Mouse (Mus musculus) embryonic facial prominence, embryonic 14.5 days (tissue): ENCODE results near the gene Lyrm7. TPM values are rescaled to one million over a fixed set of nuclear protein-coding genes. Genes with fewer than 3 reads are reported as not detected.
A peak's percentile ranks its signal among the peaks of the same experiment; 100 is the strongest.

Experiments used
- ATAC-seq: fragments of 200-750 bp; cut with Nextera tagmentation; 2 replicates; pipeline ENCODE4 v1.8.0; 2017; ENCODE audit warnings: low read depth, moderate number of reproducible peaks, moderate TSS enrichment
- DNase-seq: peaks from one replicate; pipeline ENCODE4 v3.0.0-alpha.2; 2015; ENCODE audit warnings: low spot score
- H3K27ac ChIP-seq: fragments of 300-500 bp; sonication (generic); replicated peaks from 2 replicates; pipeline ENCODE4 v1.5.1; 2014; ENCODE audit warnings: low read depth, mild to moderate bottlenecking, low read length, moderate library complexity
- H3K27me3 ChIP-seq: fragments of 300-500 bp; sonication (generic); replicated peaks from 2 replicates; pipeline ENCODE4 v1.6.1; 2014; ENCODE audit warnings: low read length; ENCODE audit not compliant: control insufficient read depth, insufficient read depth
- H3K36me3 ChIP-seq: fragments of 300-500 bp; sonication (generic); 2 replicates; pipeline ENCODE4 v1.6.1; 2014; ENCODE audit warnings: low read length, mixed read lengths; ENCODE audit not compliant: control insufficient read depth, insufficient read depth
- H3K4me1 ChIP-seq: fragments of 300-500 bp; sonication (generic); 2 replicates; pipeline ENCODE4 v1.6.1; 2014; ENCODE audit warnings: antibody characterized with exemption, low read length; ENCODE audit not compliant: control insufficient read depth, insufficient read depth
- H3K4me2 ChIP-seq: fragments of 300-500 bp; sonication (generic); 2 replicates; pipeline ENCODE4 v1.6.1; 2014; ENCODE audit warnings: low read depth, mild to moderate bottlenecking, low read length, moderate library complexity, mixed read lengths
- H3K4me3 ChIP-seq: fragments of 300-500 bp; sonication (generic); 2 replicates; pipeline ENCODE4 v1.5.1; 2014; ENCODE audit warnings: low read depth, mild to moderate bottlenecking, low read length
- H3K9ac ChIP-seq: fragments of 300-500 bp; sonication (generic); 2 replicates; pipeline ENCODE4 v1.6.1; 2014; ENCODE audit warnings: low read depth, mild to moderate bottlenecking, low read length, moderate library complexity, mixed read lengths
- H3K9me3 ChIP-seq: fragments of 300-500 bp; sonication (generic); 2 replicates; pipeline ENCODE4 v1.6.1; 2016; ENCODE audit warnings: low read length; ENCODE audit not compliant: control insufficient read depth
- WGBS: fragments of 180-500 bp; shearing (Covaris S2); extraction: QIAGEN DNeasy Blood & Tissue Kit; methylation state at CpG from one replicate; pipeline ENCODE4 v1.1.7; 2014; 5-methylcytosine and 5-hydroxymethylcytosine counted together
- polyA plus RNA-seq: library from polyadenylated mRNA; unstranded; fragments of >200 nt; fragmentation: Nextera tagmentation; extraction: Ambion mirVana; gene quantifications from 2 replicates; pipeline ENCODE4 v1.2.1, GENCODE M21; 2014

Gene Lyrm7
- polyA plus RNA-seq, 1 experiment from 2014 or later: 10.6 TPM

DNA sequence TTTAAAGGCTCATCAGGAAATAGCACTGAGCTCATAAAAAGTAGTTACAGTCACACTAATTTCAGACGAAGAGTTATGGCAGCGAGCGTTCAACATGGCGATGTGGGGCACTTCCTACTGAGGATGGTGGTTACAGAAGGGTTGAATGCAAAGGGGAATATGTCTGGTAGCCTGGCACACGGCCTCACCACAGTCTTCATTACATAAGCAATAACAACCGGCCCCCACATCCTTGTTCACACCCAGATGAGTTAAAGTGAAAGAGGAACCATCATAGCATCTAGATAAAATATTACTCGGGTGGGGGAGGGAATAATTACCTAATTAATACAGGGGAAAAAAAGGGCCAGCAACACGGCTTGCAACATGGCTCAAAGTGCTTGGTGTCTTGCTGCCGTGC, 53.0 kb downstream of the Lyrm7 start:
- Histone ChIP-seq H3K4me1 (no peaks in the 10 kb centered on the region), H3K9ac (no peak overlapping the region), H3K27me3 (no peaks in the 10 kb centered on the region), H3K4me2 (no peak overlapping the region), H3K4me3 (no peak overlapping the region), H3K27ac (no peak overlapping the region), H3K9me3 (0 out of 2 replicates have a peak, but pooled peaks cover 3% of the 10 kb centered on the region), H3K36me3 (no peaks in the 10 kb centered on the region)
- no peak for ATAC-seq
- 81% methylated on average over 9 of the region's 9 CpGs for WGBS
- no peak for DNase-seq

DNA sequence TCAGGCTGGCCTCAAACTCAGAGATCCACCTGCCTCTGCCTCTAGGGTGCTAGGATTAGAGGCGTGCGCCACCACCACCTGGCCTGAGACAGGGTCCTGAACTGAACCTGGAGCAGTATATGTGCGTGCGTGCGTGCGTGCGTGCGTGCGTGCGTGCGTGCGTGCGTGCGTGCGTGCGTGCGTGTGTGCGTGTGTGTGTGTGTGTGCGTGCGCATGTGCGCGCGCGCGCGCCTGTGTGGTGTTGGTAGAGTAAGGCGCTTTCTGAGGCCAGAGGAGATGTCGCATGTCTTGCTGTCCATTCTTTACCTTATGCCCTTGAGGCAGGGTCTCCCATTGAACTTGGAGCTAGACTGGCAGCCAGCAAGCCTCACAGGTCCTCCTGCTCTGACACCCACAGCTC, 53.8 kb downstream of the Lyrm7 start:
- ATAC-seq (no peak), DNase-seq (no peak)
- H3K27me3 ChIP-seq: no peaks in the 10 kb centered on the region
- no peak overlapping the region for H3K9ac ChIP-seq
- H3K27ac ChIP-seq: no peak overlapping the region
- no peaks in the 10 kb centered on the region for H3K4me1 ChIP-seq
- H3K36me3 ChIP-seq: no peaks in the 10 kb centered on the region
- 96% methylated on average over 28 of the region's 28 CpGs for WGBS
- 0 out of 2 replicates have a peak, but pooled peaks cover 3% of the 10 kb centered on the region for H3K9me3 ChIP-seq
- H3K4me2 ChIP-seq: no peak overlapping the region
- H3K4me3 ChIP-seq: no peak overlapping the region

DNA sequence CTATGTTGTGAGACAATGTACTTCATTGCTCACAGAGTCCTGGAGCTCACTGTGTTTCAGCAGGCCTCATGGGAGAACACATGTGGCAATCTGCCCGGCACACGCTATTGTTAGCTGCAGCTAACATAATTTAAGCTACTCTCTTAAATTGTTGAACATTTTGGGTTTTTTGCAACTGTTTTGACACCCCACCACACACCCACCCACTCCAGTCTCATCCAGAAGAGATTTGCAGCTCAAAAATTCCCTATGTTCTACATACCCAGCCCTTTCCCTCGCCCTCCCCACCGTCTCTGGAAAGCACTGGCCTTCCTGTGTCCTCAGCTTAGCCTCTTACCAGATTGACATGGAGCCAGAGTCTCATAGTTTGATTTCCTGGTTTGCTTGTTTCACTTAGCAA, 55.5 kb downstream of the Lyrm7 start:
- Histone ChIP-seq H3K27me3 (no peaks in the 10 kb centered on the region), H3K9me3 (0 out of 2 replicates have a peak, but pooled peaks cover 3% of the 10 kb centered on the region), H3K4me3 (no peak overlapping the region), H3K4me1 (no peaks in the 10 kb centered on the region), H3K27ac (no peak overlapping the region), H3K36me3 (no peaks in the 10 kb centered on the region), H3K4me2 (no peak overlapping the region), H3K9ac (no peak overlapping the region)
- DNase-seq: peak; percentile 30
- 75% methylated on average over 4 of the region's 4 CpGs for WGBS
- no peak for ATAC-seq

DNA sequence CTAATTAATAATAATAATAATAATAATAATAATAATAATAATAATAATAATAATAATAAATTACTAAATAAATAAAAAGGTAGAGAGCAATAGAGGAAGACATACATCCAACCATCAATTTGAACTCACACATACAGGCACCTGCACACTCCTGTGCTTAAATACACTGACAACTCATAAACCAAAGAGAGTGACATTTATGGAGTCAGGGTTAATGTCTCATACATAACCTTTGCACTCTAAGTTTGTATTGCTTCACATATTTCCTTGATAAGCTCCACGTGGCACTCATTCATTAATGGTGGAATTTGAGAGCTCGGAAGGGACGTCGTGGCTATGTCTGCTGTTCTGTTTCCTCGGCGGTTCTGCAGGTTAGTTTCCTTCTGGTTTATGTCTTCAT, 58.1 kb downstream of the Lyrm7 start:
- no peak overlapping the region for H3K27ac ChIP-seq
- H3K9me3 ChIP-seq: 0 out of 2 replicates have a peak, but pooled peaks cover 3% of the 10 kb centered on the region
- H3K36me3 ChIP-seq: no peaks in the 10 kb centered on the region
- no peak overlapping the region for H3K9ac ChIP-seq
- DNase-seq (no peak), ATAC-seq (no peak)
- no peak overlapping the region for H3K4me3 ChIP-seq
- H3K4me1 ChIP-seq: no peaks in the 10 kb centered on the region
- no peaks in the 10 kb centered on the region for H3K27me3 ChIP-seq
- 58% methylated on average over 6 of the region's 6 CpGs for WGBS
- H3K4me2 ChIP-seq: no peak overlapping the region

DNA sequence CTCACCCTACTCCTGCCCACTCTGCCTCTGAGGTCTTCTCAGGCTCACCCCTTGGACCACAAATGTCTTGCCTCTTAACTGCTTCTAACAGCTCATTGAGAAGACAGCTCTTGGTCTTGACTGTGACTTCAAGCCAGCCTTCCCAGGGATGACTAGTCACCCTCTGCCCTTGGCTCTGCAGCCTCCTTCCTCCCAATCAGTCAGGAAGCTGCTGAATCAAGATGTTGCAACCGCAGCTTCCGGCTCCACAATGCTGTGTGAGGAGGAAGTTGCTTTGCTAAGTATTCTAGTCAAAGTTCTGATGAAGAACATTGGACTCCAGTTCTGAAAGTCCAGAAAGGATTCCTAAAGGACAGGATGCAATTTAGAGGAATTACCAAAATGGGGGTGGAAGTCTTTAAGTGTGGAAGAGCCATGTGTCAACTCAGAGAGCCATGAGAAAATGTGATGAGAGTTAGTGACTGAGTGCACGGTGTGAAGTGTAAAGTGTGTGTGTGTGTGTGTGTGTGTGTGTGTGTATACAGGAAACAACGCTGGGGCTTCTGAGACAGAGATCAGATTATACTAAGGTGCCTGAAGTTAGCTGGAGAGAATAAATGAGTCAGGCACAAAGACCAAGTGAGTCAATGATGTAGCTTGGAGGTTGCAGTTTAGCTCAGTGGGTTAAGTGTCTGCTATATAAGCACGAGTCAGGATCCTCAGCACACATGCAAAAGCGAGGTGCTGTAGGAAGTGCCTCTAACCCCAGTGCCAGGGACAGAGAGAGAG, 58.7 kb downstream of the Lyrm7 start:
- ATAC-seq: no peak
- no peaks in the 10 kb centered on the region for H3K36me3 ChIP-seq
- H3K9me3 ChIP-seq: 0 out of 2 replicates have a peak, but pooled peaks cover 3% of the 10 kb centered on the region
- H3K4me3 ChIP-seq: no peak overlapping the region
- no peaks in the 10 kb centered on the region for H3K27me3 ChIP-seq
- DNase-seq: peak; percentile 29
- no peaks in the 10 kb centered on the region for H3K4me1 ChIP-seq
- WGBS: 82% methylated on average over 6 of the region's 6 CpGs
- H3K27ac ChIP-seq: no peak overlapping the region
- H3K4me2 ChIP-seq: no peak overlapping the region
- no peak overlapping the region for H3K9ac ChIP-seq

DNA sequence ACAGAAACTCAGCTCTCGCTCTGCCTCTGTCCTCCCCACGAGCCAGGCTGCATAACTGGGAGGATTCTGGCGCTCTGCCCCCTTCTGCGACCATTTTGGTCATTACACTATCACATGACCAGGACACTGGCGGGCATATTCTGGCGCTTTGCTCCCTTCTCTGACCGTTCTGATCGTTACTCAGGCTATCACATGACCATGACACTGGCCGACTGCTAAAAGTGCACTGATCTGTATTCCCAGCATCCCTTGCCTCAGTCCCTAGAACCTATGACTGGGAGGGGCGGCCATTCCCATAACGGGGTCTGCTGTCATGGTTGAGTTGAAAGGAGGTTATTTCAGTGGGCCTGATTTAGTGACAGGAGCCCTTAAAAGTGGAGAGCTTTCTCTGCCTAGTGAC, 64.2 kb downstream of the Lyrm7 start:
- Histone ChIP-seq H3K4me1 (no peaks in the 10 kb centered on the region), H3K4me2 (no peak overlapping the region), H3K27ac (no peak overlapping the region), H3K27me3 (no peaks in the 10 kb centered on the region), H3K36me3 (no peaks in the 10 kb centered on the region), H3K9ac (no peak overlapping the region), H3K4me3 (no peak overlapping the region), H3K9me3 (no peaks in the 10 kb centered on the region)
- ATAC-seq (no peak), DNase-seq (no peak)
- WGBS: 85% methylated on average over 11 of the region's 11 CpGs

DNA sequence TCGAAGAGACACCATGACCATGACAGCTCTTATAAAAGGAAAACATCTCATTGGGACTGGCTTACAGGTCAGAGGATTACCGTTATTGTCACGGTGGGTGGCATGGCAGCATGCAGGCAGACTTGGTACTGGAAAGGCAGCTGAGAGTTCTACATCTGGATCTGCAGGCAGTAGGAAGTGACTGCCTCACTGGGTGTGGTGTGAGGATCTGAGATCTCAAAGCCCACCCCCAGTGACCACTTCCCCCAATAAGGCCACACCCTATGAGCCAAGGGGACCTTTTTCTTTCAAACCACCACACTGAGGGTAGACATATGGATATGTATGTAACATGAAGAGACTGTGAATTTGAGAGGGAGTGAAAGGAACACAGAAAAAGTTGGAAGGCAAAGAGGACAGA, 66.0 kb downstream of the Lyrm7 start:
- WGBS: 83% methylated on average over 3 of the region's 3 CpGs
- no peaks in the 10 kb centered on the region for H3K27me3 ChIP-seq
- DNase-seq: no peak
- H3K27ac ChIP-seq: no peak overlapping the region
- no peaks in the 10 kb centered on the region for H3K4me1 ChIP-seq
- no peaks in the 10 kb centered on the region for H3K9me3 ChIP-seq
- no peak overlapping the region for H3K4me2 ChIP-seq
- no peaks in the 10 kb centered on the region for H3K36me3 ChIP-seq
- no peak overlapping the region for H3K9ac ChIP-seq
- ATAC-seq: no peak
- H3K4me3 ChIP-seq: no peak overlapping the region

DNA sequence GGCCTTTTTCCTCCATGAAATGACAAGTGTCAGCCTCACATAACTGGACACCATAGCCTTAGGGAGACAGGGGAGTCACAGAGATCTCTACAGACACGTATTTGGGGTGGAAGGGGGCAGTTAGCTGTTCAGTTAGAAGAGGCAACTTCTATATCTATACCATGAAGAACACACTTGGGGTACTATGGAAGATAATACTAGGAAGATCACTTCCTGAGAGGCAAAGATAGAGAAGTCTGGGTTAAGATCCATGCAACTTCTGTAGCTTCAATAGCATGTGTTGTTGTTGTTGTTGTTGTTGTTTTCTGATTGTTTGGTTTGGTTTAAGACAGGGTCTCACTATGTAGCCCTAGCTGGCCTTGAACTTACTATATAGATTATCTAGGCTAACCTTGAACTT, 67.5 kb downstream of the Lyrm7 start:
- H3K9me3 ChIP-seq: no peaks in the 10 kb centered on the region
- no peaks in the 10 kb centered on the region for H3K27me3 ChIP-seq
- H3K4me1 ChIP-seq: no peaks in the 10 kb centered on the region
- H3K4me2 ChIP-seq: no peak overlapping the region
- ATAC-seq: no peak
- H3K4me3 ChIP-seq: no peak overlapping the region
- no peak overlapping the region for H3K9ac ChIP-seq
- no peaks in the 10 kb centered on the region for H3K36me3 ChIP-seq
- DNase-seq: no peak
- H3K27ac ChIP-seq: no peak overlapping the region
- 67% methylated on average over 1 of the region's 1 CpGs for WGBS

DNA sequence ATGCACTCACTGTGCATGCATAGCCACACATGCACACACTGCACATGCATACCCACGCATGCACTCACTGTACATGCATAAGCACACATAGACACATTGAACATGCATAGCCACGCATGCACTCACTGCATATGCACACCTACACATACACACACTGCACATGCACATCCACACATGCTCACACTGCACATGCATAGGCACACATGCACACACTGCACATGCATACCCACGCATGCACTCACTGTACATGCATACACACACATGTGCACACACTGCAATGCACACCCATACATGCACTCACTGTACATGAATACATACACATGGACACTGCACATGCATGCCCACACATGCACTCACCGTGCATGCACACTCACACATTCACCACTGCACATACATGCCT, 69.3 kb downstream of the Lyrm7 start:
- Histone ChIP-seq H3K4me3 (no peak overlapping the region), H3K27me3 (no peaks in the 10 kb centered on the region), H3K4me2 (no peak overlapping the region), H3K36me3 (no peaks in the 10 kb centered on the region), H3K9me3 (no peaks in the 10 kb centered on the region), H3K4me1 (peaks cover under 1% of the 10 kb centered on the region; the same call in 1 of the 2 replicates), H3K9ac (no peak overlapping the region), H3K27ac (no peak overlapping the region)
- DNase-seq (no peak), ATAC-seq (no peak)
- 93% methylated on average over 4 of the region's 4 CpGs for WGBS
